Comparison of ENCODE assay signal across 9 mouse cellular contexts in the genomic region with DNA sequence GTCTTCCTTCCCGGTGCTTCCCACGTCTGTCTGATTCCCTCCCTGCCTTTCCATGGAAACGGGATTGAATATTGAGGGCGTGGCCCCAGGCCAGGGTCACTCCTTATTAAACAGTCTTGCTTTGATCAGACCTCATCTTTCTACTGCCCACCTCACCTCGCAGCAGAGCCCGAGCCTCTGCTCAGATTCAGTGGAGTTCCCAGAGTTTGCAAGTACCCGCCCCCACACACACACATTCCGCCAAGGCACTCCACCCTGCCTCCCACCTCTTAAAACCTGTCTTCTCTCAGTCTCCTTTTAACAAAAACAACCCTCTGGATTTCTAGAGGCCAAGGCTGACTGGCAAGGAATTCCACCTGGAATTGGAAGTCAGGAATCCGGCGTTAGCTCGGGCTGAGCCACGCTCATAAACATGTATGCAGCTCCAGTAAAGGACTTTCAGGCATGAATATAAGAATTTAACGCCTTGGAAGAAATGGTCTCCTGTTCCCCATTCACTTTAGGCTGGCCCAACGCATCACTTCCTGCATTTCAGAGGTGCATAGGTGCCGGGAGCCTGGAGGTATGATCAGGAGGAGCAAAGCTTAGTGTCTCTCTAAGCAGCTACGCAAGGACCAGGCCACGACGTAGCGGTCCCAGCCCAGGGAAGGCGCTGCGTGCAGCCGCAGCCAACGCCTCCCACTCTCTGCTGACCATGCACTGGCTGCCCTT. TPM values are rescaled to one million over a fixed set of nuclear protein-coding genes. Genes with fewer than 3 reads are reported as not detected.
DNase-seq lines count a peak whose midpoint lies in the region; ATAC-seq and TF ChIP-seq lines count a peak whose summit lies in the region.
"Had no signal": no experiment of that assay in that cellular context is flagged by ENCODE, and none has a peak within 500 bp of the region (broad histone marks: within the 10 kb centered on the region; RNA-seq: fewer than 3 reads in every experiment).

No protein-coding gene starts in this region.

- H3K4me2 ChIP-seq in midbrain, embryonic 12.5 days (replicated peaks), result peak overlapping the region; percentile 72

- peaks cover 92% of the 10 kb centered on the region for H3K27me3 ChIP-seq in embryonic facial prominence, embryonic 10.5 days (replicated peaks; ENCODE audit: low read depth, poor library complexity, severe bottlenecking)
- H3K27me3 ChIP-seq in hindbrain, embryonic 10.5 days (ENCODE audit: insufficient read depth, poor library complexity, severe bottlenecking), result peaks cover 93% of the 10 kb centered on the region
- peaks cover 89% of the 10 kb centered on the region for H3K27me3 ChIP-seq in midbrain, embryonic 12.5 days

- ATAC-seq in midbrain, embryonic 12.5 days (ENCODE audit: low FRiP score, low read depth), result no peak
- no peak for ATAC-seq in megakaryocyte progenitor cell, adult 5-6 weeks (replicated peaks; ENCODE audit: poor library complexity)

- peaks cover 47% of the 10 kb centered on the region for H3K4me1 ChIP-seq in embryonic facial prominence, embryonic 10.5 days
- H3K4me1 ChIP-seq in hindbrain, embryonic 10.5 days (replicated peaks), result peaks cover 53% of the 10 kb centered on the region
- peaks cover 53% of the 10 kb centered on the region for H3K4me1 ChIP-seq in midbrain, embryonic 12.5 days

- no peaks in the 10 kb centered on the region for H3K36me3 ChIP-seq in embryonic facial prominence, embryonic 10.5 days (replicated peaks)
- H3K36me3 ChIP-seq in hindbrain, embryonic 10.5 days, result no peaks in the 10 kb centered on the region
- H3K36me3 ChIP-seq in midbrain, embryonic 12.5 days, result no peaks in the 10 kb centered on the region

- H3K9me3 ChIP-seq in embryonic facial prominence, embryonic 10.5 days, result no peaks in the 10 kb centered on the region
- no peaks in the 10 kb centered on the region for H3K9me3 ChIP-seq in hindbrain, embryonic 10.5 days
- H3K9me3 ChIP-seq in midbrain, embryonic 12.5 days, result no peaks in the 10 kb centered on the region

- intact Hi-C loops in left cerebral cortex, adult 2 months (cut with DNase I), result loop anchor here (2.0 kb wide), 2 partner anchors 16 to 34 kb away; partner anchors contain the start of gene Scamp5

- peak overlapping the region; percentile 69 for H3K27ac ChIP-seq in left cerebral cortex, adult 2 months
- H3K27ac ChIP-seq in embryonic facial prominence, embryonic 10.5 days (replicated peaks), result no peak overlapping the region
- no peak overlapping the region for H3K27ac ChIP-seq in hindbrain, embryonic 10.5 days
- H3K27ac ChIP-seq in midbrain, embryonic 12.5 days (replicated peaks), result peak overlapping the region; percentile 2; the same call in 1 of the 2 replicates

- TF ChIP-seq CTCF in left cerebral cortex, adult 2 months (IDR thresholded peaks at IDR 0.05), result no peak

- peak in 1 of 2 experiments; percentile 38 for DNase-seq in left cerebral cortex, adult 2 months (ENCODE audit: extremely low spot score in 1 of 2, low spot score in 2 of 2)
- no peak for DNase-seq in left cerebral cortex, adult 11 months (ENCODE audit: low spot score)
- peak; percentile 49 for DNase-seq in embryonic facial prominence, embryonic 10.5 days (ENCODE audit: low spot score)
- peak; percentile 42 for DNase-seq in hindbrain, embryonic 10.5 days (ENCODE audit: low spot score)
- no peak for DNase-seq in spleen, adult 18-20 months
- no peak for DNase-seq in urinary bladder, postnatal 10 days (ENCODE audit: low spot score)

- WGBS in embryonic facial prominence, embryonic 10.5 days, result 3% methylated on average over 23 of the region's 23 CpGs
- 2% methylated on average over 23 of the region's 23 CpGs for WGBS in hindbrain, embryonic 10.5 days
- 2% methylated on average over 23 of the region's 23 CpGs for WGBS in midbrain, embryonic 12.5 days

- peak overlapping the region; percentile 57 for H3K4me3 ChIP-seq in left cerebral cortex, adult 2 months
- H3K4me3 ChIP-seq in embryonic facial prominence, embryonic 10.5 days, result peak overlapping the region; percentile 62
- H3K4me3 ChIP-seq in hindbrain, embryonic 10.5 days, result peak overlapping the region; percentile 57
- H3K4me3 ChIP-seq in midbrain, embryonic 12.5 days, result peak overlapping the region; percentile 43

- H3K9ac ChIP-seq in midbrain, embryonic 12.5 days (replicated peaks), result no peak overlapping the region

RNA-seq across cellular contexts. Expression of gene Rpp25, which starts 0.8 kb away (rescaled TPM):
- 10 to 100 TPM; 16.9 to 18.5 TPM for total RNA-seq in left cerebral cortex, adult 2 months (2021)
- polyA plus RNA-seq in embryonic facial prominence, embryonic 10.5 days (2016; fragmentation: Nextera tagmentation; extraction: Ambion mirVana), result 1.6 and 1.7 TPM in 2 replicates
- polyA plus RNA-seq in hindbrain, embryonic 10.5 days (2016; fragmentation: Nextera tagmentation; extraction: Ambion mirVana), result 2.5 and 9.7 TPM in 2 replicates
- 13.8 and 17.0 TPM in 2 replicates for polyA plus RNA-seq in midbrain, embryonic 12.5 days (2016; fragmentation: Nextera tagmentation; extraction: Ambion mirVana)
- 0.12 and 0.30 TPM in 2 replicates for total RNA-seq in megakaryocyte progenitor cell, adult 5-6 weeks (2015)
- 0.20 TPM in 1 of 2 replicates, not detected in the other for total RNA-seq in megakaryocyte progenitor cell, adult 5-6 weeks (2017)
- total RNA-seq: liver, adult 2 months had no signal
- polyA plus RNA-seq: liver, adult 2 months had no signal

RNA-seq across cellular contexts. Expression of gene Cox5a, which starts 18.0 kb away (rescaled TPM):
- 100 to 1,000 TPM; 374 to 440 TPM for total RNA-seq in left cerebral cortex, adult 2 months (2021)
- 664 and 702 TPM in 2 replicates for polyA plus RNA-seq in embryonic facial prominence, embryonic 10.5 days (2016; fragmentation: Nextera tagmentation; extraction: Ambion mirVana)
- 712 and 781 TPM in 2 replicates for polyA plus RNA-seq in hindbrain, embryonic 10.5 days (2016; fragmentation: Nextera tagmentation; extraction: Ambion mirVana)
- polyA plus RNA-seq in midbrain, embryonic 12.5 days (2016; fragmentation: Nextera tagmentation; extraction: Ambion mirVana), result 705 and 706 TPM in 2 replicates
- total RNA-seq in megakaryocyte progenitor cell, adult 5-6 weeks (2015), result 617 and 644 TPM in 2 replicates
- total RNA-seq in megakaryocyte progenitor cell, adult 5-6 weeks (2017), result 85.1 and 114 TPM in 2 replicates

RNA-seq across cellular contexts. Expression of gene Fam219b, which starts 34.3 kb away (rescaled TPM):
- total RNA-seq in left cerebral cortex, adult 2 months (2021), result 10 to 100 TPM; 18.1 to 21.6 TPM
- 17.1 and 17.7 TPM in 2 replicates for polyA plus RNA-seq in embryonic facial prominence, embryonic 10.5 days (2016; fragmentation: Nextera tagmentation; extraction: Ambion mirVana)
- polyA plus RNA-seq in hindbrain, embryonic 10.5 days (2016; fragmentation: Nextera tagmentation; extraction: Ambion mirVana), result 16.1 and 16.3 TPM in 2 replicates
- 21.0 TPM in 2 replicates for polyA plus RNA-seq in midbrain, embryonic 12.5 days (2016; fragmentation: Nextera tagmentation; extraction: Ambion mirVana)
- 4.5 and 6.9 TPM in 2 replicates for total RNA-seq in megakaryocyte progenitor cell, adult 5-6 weeks (2015)
- total RNA-seq in megakaryocyte progenitor cell, adult 5-6 weeks (2017), result 9.2 and 12.8 TPM in 2 replicates

RNA-seq across cellular contexts. Expression of gene Scamp5, which starts 35.2 kb away (rescaled TPM):
- total RNA-seq in left cerebral cortex, adult 2 months (2021), result 100 to 1,000 TPM; 379 TPM
- 9.3 and 9.6 TPM in 2 replicates for polyA plus RNA-seq in embryonic facial prominence, embryonic 10.5 days (2016; fragmentation: Nextera tagmentation; extraction: Ambion mirVana)
- 18.2 and 28.9 TPM in 2 replicates for polyA plus RNA-seq in hindbrain, embryonic 10.5 days (2016; fragmentation: Nextera tagmentation; extraction: Ambion mirVana)
- 48.6 and 49.8 TPM in 2 replicates for polyA plus RNA-seq in midbrain, embryonic 12.5 days (2016; fragmentation: Nextera tagmentation; extraction: Ambion mirVana)
- total RNA-seq in megakaryocyte progenitor cell, adult 5-6 weeks (2015), result 0.77 and 1.9 TPM in 2 replicates
- total RNA-seq in megakaryocyte progenitor cell, adult 5-6 weeks (2017), result 1.1 and 1.8 TPM in 2 replicates

RNA-seq across cellular contexts. Expression of gene Mpi, which starts 49.5 kb away (rescaled TPM):
- 10 to 100 TPM; 63.4 to 76.9 TPM for total RNA-seq in left cerebral cortex, adult 2 months (2021)
- polyA plus RNA-seq in embryonic facial prominence, embryonic 10.5 days (2016; fragmentation: Nextera tagmentation; extraction: Ambion mirVana), result 58.7 and 61.7 TPM in 2 replicates
- polyA plus RNA-seq in hindbrain, embryonic 10.5 days (2016; fragmentation: Nextera tagmentation; extraction: Ambion mirVana), result 61.7 and 74.1 TPM in 2 replicates
- 65.7 and 67.3 TPM in 2 replicates for polyA plus RNA-seq in midbrain, embryonic 12.5 days (2016; fragmentation: Nextera tagmentation; extraction: Ambion mirVana)
- total RNA-seq in megakaryocyte progenitor cell, adult 5-6 weeks (2015), result 15.5 and 21.5 TPM in 2 replicates
- 14.0 and 17.2 TPM in 2 replicates for total RNA-seq in megakaryocyte progenitor cell, adult 5-6 weeks (2017)

Comparison
In these comparisons a context has a peak if more than half of its experiments do, and no peak if none do; other contexts are left out.
1. DNase-seq: peak in embryonic facial prominence, embryonic 10.5 days (single experiment) and hindbrain, embryonic 10.5 days (single experiment); none in left cerebral cortex, adult 11 months (single experiment), spleen, adult 18-20 months (0 of 2) and urinary bladder, postnatal 10 days (single experiment).
2. H3K27ac ChIP-seq: peak in left cerebral cortex, adult 2 months (single experiment) and midbrain, embryonic 12.5 days (single experiment); none in embryonic facial prominence, embryonic 10.5 days (single experiment) and hindbrain, embryonic 10.5 days (single experiment).
3. Peak in every context shown above with its lines, with median percentiles within 50 percentile points of each other: H3K4me3 ChIP-seq.